ENCODE assay signal across 1 mouse cellular context in the genomic region with DNA sequence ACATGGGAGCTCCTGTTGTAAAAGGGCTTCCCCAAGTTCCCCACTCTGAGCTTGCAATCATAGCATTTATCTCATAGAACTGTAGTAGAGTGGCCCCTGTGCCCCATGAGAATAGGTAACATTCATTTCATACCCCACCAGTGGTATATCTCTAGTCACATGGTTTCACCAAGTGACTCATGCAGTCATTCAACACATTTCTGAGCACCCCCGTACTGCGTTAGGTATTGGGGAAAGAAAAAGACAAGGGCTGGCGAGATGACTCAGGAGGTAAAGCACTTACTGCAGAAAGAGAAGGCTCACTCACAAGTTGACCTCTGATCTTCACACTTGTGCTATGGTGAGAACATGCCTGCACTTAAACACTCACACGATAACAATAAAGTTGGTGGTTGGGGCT.
TF ChIP-seq lines count a peak whose summit lies in the region.

No protein-coding gene starts in this region.

TF ChIP-seq in CH12.LX, 34 proteins besides CTCF, POLR2A, EP300 and RAD21 (continued from another document):
- TF ChIP-seq ZKSCAN1 (IDR thresholded peaks at IDR 0.05; ENCODE audit: borderline replicate concordance, low read depth, low read length) (no peak), TBP (conservative IDR thresholded peaks at IDR 0.05; ENCODE audit: low read depth, low read length) (no peak), E2F4 (IDR thresholded peaks at IDR 0.05; ENCODE audit: insufficient replicate concordance, low read depth, low read length) (no peak), RCOR1 (conservative IDR thresholded peaks at IDR 0.05; ENCODE audit: low read depth, low read length) (no peak), KAT2A (IDR thresholded peaks at IDR 0.05; ENCODE audit: insufficient replicate concordance, low read length) (no peak), MAFK (IDR thresholded peaks at IDR 0.05; ENCODE audit: insufficient replicate concordance, low read length) (peak; percentile 55; the same call in 1 of the 2 replicates), JUN (IDR thresholded peaks at IDR 0.05; ENCODE audit: insufficient read depth, low read depth, low read length) (peak; percentile 88), MAZ (IDR thresholded peaks at IDR 0.05; ENCODE audit: low read depth, low read length) (no peak), IRF4 (IDR thresholded peaks at IDR 0.05; ENCODE audit: low read depth, low read length) (peak; percentile 96), PAX5 (IDR thresholded peaks at IDR 0.05; ENCODE audit: low read length) (no peak), MEF2A (IDR thresholded peaks at IDR 0.05; ENCODE audit: borderline replicate concordance, low read depth, low read length) (0 out of 2 replicates have a peak, but pooled peaks have one; percentile 31), GABPA (IDR thresholded peaks at IDR 0.05; ENCODE audit: insufficient replicate concordance, low read depth, low read length) (no peak), UBTF (IDR thresholded peaks at IDR 0.05; ENCODE audit: low read depth, low read length) (no peak), ELF1 (IDR thresholded peaks at IDR 0.05; ENCODE audit: low read depth, low read length) (no peak), ETS1 (conservative IDR thresholded peaks at IDR 0.05; ENCODE audit: low read depth, low read length) (peak; percentile 94), MAX (IDR thresholded peaks at IDR 0.05; ENCODE audit: low read length) (no peak), ZMIZ1 (IDR thresholded peaks at IDR 0.05; ENCODE audit: low read depth, low read length) (no peak), JUND (conservative IDR thresholded peaks at IDR 0.05; ENCODE audit: low read depth, low read length) (peak; percentile 89), BHLHE40 (IDR thresholded peaks at IDR 0.05; ENCODE audit: low read depth, low read length) (peak; percentile 83)
